Mouse (Mus musculus) C2C12 (cell line): Measurements from ENCODE around the gene Cmtr1.

Experiments used
- CEBPB ChIP-seq: IDR thresholded peaks from one replicate; pipeline ENCODE4 v1.6.1; 2011; ENCODE audit warnings: low read depth, mild to moderate bottlenecking, control low read depth, moderate library complexity
- CTCF ChIP-seq: IDR thresholded peaks from one replicate; pipeline ENCODE4 v1.5.1; 2011; ENCODE audit not compliant: control insufficient read depth, insufficient read depth, insufficient read length
- FOSL1 ChIP-seq: IDR thresholded peaks from one replicate; pipeline ENCODE4 v1.8.0; 2011; ENCODE audit warnings: mild to moderate bottlenecking, low read length; ENCODE audit not compliant: poor library complexity, insufficient read depth, severe bottlenecking
- MAX ChIP-seq: IDR thresholded peaks from one replicate; pipeline ENCODE4 v1.6.1; 2011; ENCODE audit warnings: mild to moderate bottlenecking, control low read depth
- MYOD1 ChIP-seq: IDR thresholded peaks from one replicate; pipeline ENCODE4 v1.6.1; 2011; ENCODE audit warnings: low read depth; ENCODE audit not compliant: control insufficient read depth, insufficient read length
- MYOG ChIP-seq: IDR thresholded peaks from one replicate; pipeline ENCODE4 v1.6.1; 2011; ENCODE audit not compliant: control insufficient read depth, insufficient read length; ENCODE audit errors: extremely low read depth
- USF1 ChIP-seq: IDR thresholded peaks from one replicate; pipeline ENCODE4 v1.6.1; 2011; ENCODE audit warnings: low read depth, mild to moderate bottlenecking, control low read depth, moderate library complexity

DNA sequence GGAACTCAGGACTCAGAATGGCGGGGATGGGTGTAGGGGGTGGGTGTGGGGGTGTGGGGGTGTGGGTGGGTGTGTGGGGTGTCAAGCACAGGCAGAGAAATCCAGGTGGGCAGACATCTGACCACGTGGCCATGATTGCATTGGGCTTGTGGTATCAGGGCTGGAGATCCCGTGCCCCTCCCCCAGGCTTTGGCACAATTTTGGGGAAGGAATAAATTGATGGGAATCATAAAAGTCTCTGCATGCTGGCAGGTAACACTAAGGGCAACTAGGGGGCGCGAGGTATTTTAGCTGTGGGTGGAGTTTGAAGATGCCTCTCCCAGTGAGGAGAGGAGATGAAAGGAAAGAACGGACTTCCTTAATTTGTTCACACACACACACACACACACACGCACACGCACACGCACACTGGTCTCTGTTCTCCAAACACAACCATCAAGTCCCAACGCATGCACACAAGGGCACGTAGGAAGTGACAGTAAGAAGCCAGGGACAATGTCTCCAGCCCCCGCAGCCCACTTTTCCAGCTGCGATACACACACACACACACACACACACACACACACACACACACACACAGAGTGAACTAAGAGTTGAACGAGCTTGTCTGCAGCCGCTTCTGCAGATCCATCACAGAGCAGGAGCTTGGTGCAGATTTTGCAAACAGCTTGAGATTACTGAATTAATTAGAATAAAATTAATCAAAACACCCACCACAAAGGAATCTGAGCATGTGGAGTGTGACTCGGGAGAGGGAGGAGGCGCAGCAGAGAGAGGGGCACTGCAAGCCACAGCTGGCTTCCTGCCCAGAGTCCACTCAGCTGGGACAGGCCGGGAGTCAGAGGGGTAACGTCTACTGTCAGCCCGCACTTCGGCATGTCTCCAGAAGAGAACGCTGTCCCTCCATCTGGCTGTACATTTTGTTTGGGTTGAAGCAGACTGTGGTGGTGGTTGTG, 77.7 kb downstream of the Cmtr1 start:
- TF ChIP-seq CTCF (no peak), CEBPB (no peak), MYOG (no peak), MYOD1 (no peak), USF1 (no peak), FOSL1 (no peak), MAX (no peak)
